In the genomic region with DNA sequence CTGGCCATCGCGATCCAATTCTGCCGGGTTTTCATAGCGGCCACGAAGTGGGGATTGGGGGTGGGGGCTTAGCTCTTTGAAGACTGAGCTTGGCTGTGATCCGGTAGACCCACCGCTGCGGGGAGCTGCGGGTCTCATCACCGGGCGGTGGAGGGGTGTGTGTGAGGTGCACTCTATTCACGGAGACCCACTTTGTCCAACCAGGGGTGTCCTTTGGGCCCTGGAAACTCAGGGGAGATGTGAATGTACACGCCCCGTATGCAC, we compare ENCODE assay signal across 8 mouse cellular contexts. TPM values are rescaled to one million over a fixed set of nuclear protein-coding genes. Genes with fewer than 3 reads are reported as not detected.
A peak's percentile ranks its signal among the peaks of the same experiment; 100 is the strongest.
DNase-seq lines count a peak whose midpoint lies in the region; ATAC-seq and TF ChIP-seq lines count a peak whose summit lies in the region.

No protein-coding gene starts in this region.

- H3K36me3 ChIP-seq in hindbrain, embryonic 16.5 days (ENCODE audit: control insufficient read depth, insufficient read depth, low read length) = no peaks in the 10 kb centered on the region
- H3K36me3 ChIP-seq in myocyte (ENCODE audit: control insufficient read depth, insufficient read depth) = no peaks in the 10 kb centered on the region

- intact Hi-C loops in left cerebral cortex, adult 2 months (cut with DNase I) = loop anchor here (2.0 to 5.0 kb wide), 5 partner anchors 44 to 608 kb away; no protein-coding TSS in a partner anchor
- intact Hi-C loops in left cerebral cortex, postnatal 25 days (cut with DNase I) = loop anchor here (1.0 to 5.0 kb wide), 6 partner anchors 44 to 561 kb away; no protein-coding TSS in a partner anchor

- peak overlapping the region; percentile 75 for H3ac ChIP-seq in myocyte (ENCODE audit: control insufficient read depth, insufficient read length)

- peak; percentile 68 for ATAC-seq in hindbrain, embryonic 16.5 days

- H3K27ac ChIP-seq in left cerebral cortex, adult 2 months = peak overlapping the region; percentile 99
- peak overlapping the region; percentile 98 for H3K27ac ChIP-seq in hindbrain, embryonic 16.5 days (ENCODE audit: low read depth, low read length)

- peaks cover 36% of the 10 kb centered on the region for H3K79me2 ChIP-seq in myocyte (ENCODE audit: control insufficient read depth, insufficient read depth)

- no peak for TF ChIP-seq CTCF in left cerebral cortex, adult 2 months (IDR thresholded peaks at IDR 0.05)

- peaks cover 18% of the 10 kb centered on the region for H3K4me1 ChIP-seq in hindbrain, embryonic 16.5 days (ENCODE audit: control insufficient read depth, insufficient read depth, low read depth, low read length)

- TF ChIP-seq POLR2A in myocyte (IDR thresholded peaks at IDR 0.05; ENCODE audit: insufficient read length, low read depth) = no peak

- 0% methylated on average over 14 of the region's 14 CpGs for WGBS in hindbrain, embryonic 16.5 days

- H3K4me3 ChIP-seq in left cerebral cortex, adult 2 months = peak overlapping the region; percentile 94
- H3K4me3 ChIP-seq in hindbrain, embryonic 16.5 days (ENCODE audit: low read length) = peak overlapping the region; percentile 99
- peak overlapping the region; percentile 84 for H3K4me3 ChIP-seq in myocyte

- H3K9me3 ChIP-seq in hindbrain, embryonic 16.5 days (ENCODE audit: control insufficient read depth, low read length) = no peaks in the 10 kb centered on the region

- H3K9ac ChIP-seq in hindbrain, embryonic 16.5 days (ENCODE audit: low read depth, low read length) = peak overlapping the region; percentile 89

- peak overlapping the region; percentile 95 for H3K4me2 ChIP-seq in hindbrain, embryonic 16.5 days (ENCODE audit: low read length)
- peak overlapping the region; percentile 87 for H3K4me2 ChIP-seq in myocyte (ENCODE audit: low read depth)

- no peaks in the 10 kb centered on the region for H3K27me3 ChIP-seq in hindbrain, embryonic 16.5 days (replicated peaks; ENCODE audit: control insufficient read depth, insufficient read depth, low read length)
- no peaks in the 10 kb centered on the region for H3K27me3 ChIP-seq in myocyte (ENCODE audit: control insufficient read depth, insufficient read depth, insufficient read length)

- DNase-seq in left cerebral cortex, adult 2 months (ENCODE audit: extremely low spot score in 1 of 2, low spot score in 2 of 2) = no peak
- no peak for DNase-seq in left cerebral cortex, postnatal 25 days (ENCODE audit: low spot score in 2 of 2)
- peak; percentile 49 for DNase-seq in c-Kit-positive CD71-negative TER-119-negative erythroid progenitor cells, embryonic 14.5 days (ENCODE audit: low read depth)
- DNase-seq in retina, embryonic 14.5 days (ENCODE audit: low spot score) = no peak
- no peak for DNase-seq in embryo, embryonic 10.5 days (ENCODE audit: low spot score)
- DNase-seq in right cerebral cortex, postnatal 36 days (ENCODE audit: low spot score in 2 of 2) = no peak

TF ChIP-seq in myocyte, 11 proteins besides CTCF, POLR2A, EP300 and RAD21:
- no peak for TF ChIP-seq TCF12 (IDR thresholded peaks at IDR 0.05; ENCODE audit: insufficient read depth, poor library complexity, severe bottlenecking)
- no peak for TF ChIP-seq SRF (IDR thresholded peaks at IDR 0.05; ENCODE audit: control insufficient read depth, insufficient read length, low read depth)
- no peak for TF ChIP-seq MAX (IDR thresholded peaks at IDR 0.05; ENCODE audit: low read depth)
- TF ChIP-seq MYOD1 (IDR thresholded peaks at IDR 0.05; ENCODE audit: control insufficient read depth in 1 of 3, insufficient read length in 2 of 3, low read depth in 2 of 3) = no peak
- no peak for TF ChIP-seq POLR2AphosphoS2 (IDR thresholded peaks at IDR 0.05; ENCODE audit: insufficient read length, low read depth)
- no peak for TF ChIP-seq MYOG (IDR thresholded peaks at IDR 0.05; ENCODE audit: control insufficient read depth in 1 of 3, insufficient read depth in 1 of 3, insufficient read length in 2 of 3, low read depth in 2 of 3)
- TF ChIP-seq CEBPB (IDR thresholded peaks at IDR 0.05; ENCODE audit: insufficient read depth, poor library complexity, severe bottlenecking) = no peak
- no peak for TF ChIP-seq TCF3 (IDR thresholded peaks at IDR 0.05; ENCODE audit: insufficient read length, low read depth)
- no peak for TF ChIP-seq USF1 (IDR thresholded peaks at IDR 0.05; ENCODE audit: low read depth)
- TF ChIP-seq E2F4 (IDR thresholded peaks at IDR 0.05; ENCODE audit: insufficient read depth) = no peak
- TF ChIP-seq REST (IDR thresholded peaks at IDR 0.05; ENCODE audit: insufficient read depth, insufficient read length) = no peak
TF ChIP-seq in myocyte: peak in this region for 0.

RNA-seq across cellular contexts. Expression of a gene that starts 0.7 kb away (rescaled TPM):
- 100 to 1,000 TPM; 141 to 154 TPM for total RNA-seq in left cerebral cortex, adult 2 months (2021)
- 100 to 1,000 TPM; 146 to 150 TPM for total RNA-seq in left cerebral cortex, postnatal 25 days (2021)
- 10.7 and 10.8 TPM in 2 replicates for polyA plus RNA-seq in hindbrain, embryonic 16.5 days (2015; fragmentation: Nextera tagmentation; extraction: Ambion mirVana)
- 8.9 TPM for polyA plus RNA-seq in myocyte (2012; fragmentation: generic; extraction: Trizol)

RNA-seq across cellular contexts. Expression of a gene that starts 17.0 kb away (rescaled TPM):
- 10 to 100 TPM; 91.3 to 96.5 TPM for total RNA-seq in left cerebral cortex, adult 2 months (2021)
- 100 to 1,000 TPM; 104 to 105 TPM for total RNA-seq in left cerebral cortex, postnatal 25 days (2021)
- polyA plus RNA-seq in hindbrain, embryonic 16.5 days (2015; fragmentation: Nextera tagmentation; extraction: Ambion mirVana) = 114 and 123 TPM in 2 replicates
- polyA plus RNA-seq in myocyte (2012; fragmentation: generic; extraction: Trizol) = 14.8 TPM
